Mouse (Mus musculus) liver, embryonic 12.5 days (tissue): Measurements from ENCODE around the gene Adap1. TPM values are rescaled to one million over a fixed set of nuclear protein-coding genes. Genes with fewer than 3 reads are reported as not detected.
"Not testable (repeated sequence)": the region's sequence is repeated elsewhere in the genome, so short reads cannot be mapped to it uniquely, and the experiment has no call there.

ENCODE experiments used
- ATAC-seq: fragments of 200-750 bp; cut with Nextera tagmentation; 2 replicates; pipeline ENCODE4 v1.8.0; 2017; ENCODE audit warnings: moderate number of reproducible peaks, mild to moderate bottlenecking, moderate library complexity
- H3K27ac ChIP-seq: fragments of 300-500 bp; sonication (generic); 2 replicates; pipeline ENCODE4 v1.5.1; 2016; ENCODE audit warnings: mild to moderate bottlenecking
- H3K27me3 ChIP-seq: fragments of 300-500 bp; sonication (generic); replicated peaks from 2 replicates; pipeline ENCODE4 v1.6.1; 2016; ENCODE audit warnings: mild to moderate bottlenecking, moderate library complexity
- H3K36me3 ChIP-seq: fragments of 300-500 bp; sonication (generic); 2 replicates; pipeline ENCODE4 v1.6.1; 2016; ENCODE audit warnings: mild to moderate bottlenecking, moderate library complexity
- H3K4me1 ChIP-seq: fragments of 300-500 bp; sonication (generic); 2 replicates; pipeline ENCODE4 v1.6.1; 2016
- H3K4me2 ChIP-seq: fragments of 300-500 bp; sonication (generic); 2 replicates; pipeline ENCODE4 v1.6.1; 2016; ENCODE audit warnings: mild to moderate bottlenecking, moderate library complexity
- H3K4me3 ChIP-seq: fragments of 300-500 bp; sonication (generic); 2 replicates; pipeline ENCODE4 v1.5.1; 2016; ENCODE audit warnings: mild to moderate bottlenecking, moderate library complexity
- H3K9ac ChIP-seq: fragments of 300-500 bp; sonication (generic); 2 replicates; pipeline ENCODE4 v1.6.1; 2016; ENCODE audit warnings: mild to moderate bottlenecking, moderate library complexity
- H3K9me3 ChIP-seq: fragments of 300-500 bp; sonication (generic); replicated peaks from 2 replicates; pipeline ENCODE4 v1.6.1; 2016; ENCODE audit warnings: mild to moderate bottlenecking, moderate library complexity
- WGBS: fragments of 180-500 bp; shearing (Covaris S2); methylation state at CpG from one replicate; pipeline ENCODE4 v1.1.7; 2016; ENCODE audit not compliant: insufficient replicate concordance; 5-methylcytosine and 5-hydroxymethylcytosine counted together
- polyA plus RNA-seq: library from polyadenylated mRNA; unstranded; fragments of >200 nt; fragmentation: Nextera tagmentation; extraction: Ambion mirVana; gene quantifications from 2 replicates; pipeline ENCODE4 v1.2.1, GENCODE M21; 2016

The Adap1 gene
- polyA plus RNA-seq, 1 experiment from 2014 or later = 7.3 TPM

- no peak overlapping the region for H3K27ac ChIP-seq
- WGBS = 47% methylated on average over 1 of the region's 1 CpGs
- ATAC-seq = no peak
- H3K9me3 ChIP-seq = no peaks in the 10 kb centered on the region
- no peak overlapping the region for H3K4me2 ChIP-seq
- peaks cover 27% of the 10 kb centered on the region for H3K27me3 ChIP-seq
- H3K36me3 ChIP-seq = peaks cover 8% of the 10 kb centered on the region
- H3K4me3 ChIP-seq = no peak overlapping the region
- no peak overlapping the region for H3K9ac ChIP-seq
- H3K4me1 ChIP-seq = peaks cover 58% of the 10 kb centered on the region
Measured at GRCm38 (mm10) chr5:139347225-139347624, 21.8 kb upstream of the Adap1 start.

DNA sequence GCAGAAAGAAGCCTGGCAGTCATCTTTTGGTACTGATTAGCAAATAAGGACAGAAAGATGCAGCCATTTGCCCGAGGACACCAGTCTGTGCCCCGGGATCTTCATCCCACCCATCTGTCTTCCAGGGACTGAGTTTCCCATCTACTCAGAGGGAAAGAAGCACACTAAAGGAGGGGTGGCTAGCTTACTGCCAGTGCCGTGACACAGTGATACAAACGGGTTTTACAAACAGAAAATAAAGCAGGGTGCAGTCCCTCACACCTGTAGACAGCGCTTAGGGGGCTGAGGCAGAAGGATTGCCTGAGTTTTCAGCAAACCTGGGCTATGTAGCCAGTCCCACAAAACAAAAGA lies 19.9 kb upstream of the Adap1 start:
- ATAC-seq = peak; percentile 20; the same call in 1 of the 2 replicates
- Histone ChIP-seq H3K9ac (peak overlapping the region; percentile 59), H3K27ac (peak overlapping the region; percentile 66), H3K27me3 (peaks cover 10% of the 10 kb centered on the region; the same call in 1 of the 2 replicates), H3K36me3 (peaks cover 25% of the 10 kb centered on the region), H3K4me1 (peaks cover 39% of the 10 kb centered on the region), H3K4me3 (peak overlapping the region; percentile 86), H3K4me2 (peak overlapping the region; percentile 96), H3K9me3 (no peaks in the 10 kb centered on the region)
- 9% methylated on average over 5 of the region's 5 CpGs for WGBS

DNA sequence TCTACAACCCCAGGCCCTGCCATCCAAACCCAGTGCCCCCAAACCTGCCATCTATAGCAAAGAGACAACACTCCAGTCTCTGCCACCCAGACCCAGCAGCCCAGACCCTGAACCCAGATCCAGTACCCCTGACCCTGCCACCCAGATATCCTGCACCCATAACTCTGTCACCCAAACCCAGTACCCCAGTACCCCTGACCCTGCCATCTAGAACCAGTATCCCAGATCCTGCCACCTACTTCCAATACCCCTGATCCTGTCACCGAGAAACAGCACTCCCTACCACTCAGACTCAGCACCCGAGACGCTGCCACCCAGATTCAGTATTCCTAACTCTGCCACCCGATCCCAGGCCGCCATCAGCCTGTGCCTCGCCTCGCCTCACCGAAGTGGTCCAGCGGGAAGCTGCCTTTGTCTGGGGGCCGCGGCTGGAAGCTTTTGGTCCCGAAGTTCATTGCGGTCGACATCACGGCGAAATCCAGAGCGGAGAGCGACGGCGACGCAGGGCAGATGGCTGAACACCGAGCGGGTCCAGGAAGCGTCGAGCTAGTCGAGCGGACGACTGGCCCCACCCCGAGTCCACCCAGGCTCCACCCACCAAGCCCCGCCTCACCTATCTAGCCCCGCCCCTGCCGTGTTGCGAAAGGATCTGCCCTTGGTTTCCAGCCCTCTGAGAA lies 19.4 kb upstream of the Adap1 start:
- H3K36me3 ChIP-seq = peaks cover 30% of the 10 kb centered on the region
- H3K27me3 ChIP-seq = 0 out of 2 replicates have a peak, but pooled peaks cover 10% of the 10 kb centered on the region
- peak overlapping the region; percentile 96 for H3K4me2 ChIP-seq
- H3K27ac ChIP-seq = peak overlapping the region; percentile 80
- peak overlapping the region; percentile 86 for H3K4me3 ChIP-seq
- whole genome bisulfite sequencing = under 1% methylated on average over 33 of the region's 33 CpGs
- no peaks in the 10 kb centered on the region for H3K9me3 ChIP-seq
- H3K9ac ChIP-seq = peak overlapping the region; percentile 91
- ATAC-seq = peak; percentile 88
- H3K4me1 ChIP-seq = peaks cover 34% of the 10 kb centered on the region

GRCm38 (mm10) chr5:139344021-139344686 lies 18.7 kb upstream of the Adap1 start:
- no peaks in the 10 kb centered on the region for H3K9me3 ChIP-seq
- peak overlapping the region; percentile 91 for H3K9ac ChIP-seq
- H3K36me3 ChIP-seq = peaks cover 37% of the 10 kb centered on the region
- 0 out of 2 replicates have a peak, but pooled peaks cover 8% of the 10 kb centered on the region for H3K27me3 ChIP-seq
- H3K4me3 ChIP-seq = peak overlapping the region; percentile 86
- 6% methylated on average over 12 of the region's 12 CpGs for WGBS
- H3K4me1 ChIP-seq = peaks cover 31% of the 10 kb centered on the region
- peak overlapping the region; percentile 96 for H3K4me2 ChIP-seq
- H3K27ac ChIP-seq = peak overlapping the region; percentile 80
- ATAC-seq = peak; percentile 75

- H3K4me1 ChIP-seq = peaks cover 14% of the 10 kb centered on the region
- no peak overlapping the region for H3K4me2 ChIP-seq
- H3K9me3 ChIP-seq = no peaks in the 10 kb centered on the region
- no peak for ATAC-seq
- peaks cover 79% of the 10 kb centered on the region for H3K36me3 ChIP-seq
- no peaks in the 10 kb centered on the region for H3K27me3 ChIP-seq
- WGBS = 80% methylated on average over 11 of the region's 11 CpGs
- H3K27ac ChIP-seq = no peak overlapping the region
- no peak overlapping the region for H3K4me3 ChIP-seq
- no peak overlapping the region for H3K9ac ChIP-seq
Measured at GRCm38 (mm10) chr5:139338891-139339290, 13.5 kb upstream of the Adap1 start.

DNA sequence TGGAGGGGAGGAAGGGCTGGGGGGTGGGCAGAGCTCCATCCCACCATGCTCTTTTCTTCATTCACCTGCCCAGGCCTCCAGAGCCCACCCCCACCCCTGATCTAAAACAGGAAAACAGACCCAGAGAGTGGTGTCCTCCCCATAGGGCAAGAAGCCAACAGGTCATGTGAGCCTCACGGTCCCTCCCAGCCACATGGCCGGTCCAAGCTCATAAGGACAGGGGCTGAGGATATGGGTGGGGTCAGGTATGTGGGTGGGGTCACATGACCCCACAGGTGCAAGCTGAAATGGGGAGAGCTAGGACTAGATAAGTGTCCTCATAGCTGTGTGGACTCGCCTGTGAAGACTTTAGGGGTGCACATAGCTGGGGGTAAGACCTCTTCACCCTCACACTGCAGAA lies 13.0 kb upstream of the Adap1 start:
- H3K4me1 ChIP-seq = peaks cover 9% of the 10 kb centered on the region
- peaks cover 79% of the 10 kb centered on the region for H3K36me3 ChIP-seq
- no peaks in the 10 kb centered on the region for H3K9me3 ChIP-seq
- no peak overlapping the region for H3K27ac ChIP-seq
- H3K27me3 ChIP-seq = no peaks in the 10 kb centered on the region
- H3K4me2 ChIP-seq = no peak overlapping the region
- no peak overlapping the region for H3K4me3 ChIP-seq
- no peak for ATAC-seq
- WGBS = 82% methylated on average over 3 of the region's 3 CpGs
- no peak overlapping the region for H3K9ac ChIP-seq

GRCm38 (mm10) chr5:139337826-139338370 lies 12.5 kb upstream of the Adap1 start:
- ATAC-seq = no peak
- Histone ChIP-seq H3K4me2 (no peak overlapping the region), H3K36me3 (peaks cover 78% of the 10 kb centered on the region), H3K27ac (no peak overlapping the region), H3K9ac (no peak overlapping the region), H3K9me3 (no peaks in the 10 kb centered on the region), H3K27me3 (no peaks in the 10 kb centered on the region), H3K4me1 (peaks cover 10% of the 10 kb centered on the region; the same call in 1 of the 2 replicates), H3K4me3 (no peak overlapping the region)
- 73% methylated on average over 13 of the region's 13 CpGs for WGBS

DNA sequence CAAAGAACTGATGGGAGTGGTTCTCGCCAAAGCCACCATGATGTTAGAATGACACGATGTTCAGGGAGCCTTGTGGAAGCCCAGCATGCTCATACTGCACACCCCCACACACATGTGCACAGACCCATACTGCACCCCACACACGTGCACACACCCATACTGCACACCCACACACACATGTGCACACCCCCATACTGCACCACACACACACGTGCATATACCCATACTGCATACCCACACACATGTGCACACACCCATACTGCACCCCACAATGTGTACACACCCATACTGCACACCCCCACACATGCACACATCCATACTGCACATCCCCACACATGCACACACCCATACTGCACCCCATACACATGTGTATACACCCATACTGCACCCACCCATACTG lies 10.2 kb upstream of the Adap1 start:
- Histone ChIP-seq H3K4me2 (no peak overlapping the region), H3K4me3 (no peak overlapping the region), H3K9ac (no peak overlapping the region), H3K27me3 (no peaks in the 10 kb centered on the region), H3K9me3 (no peaks in the 10 kb centered on the region), H3K27ac (no peak overlapping the region), H3K36me3 (peaks cover 57% of the 10 kb centered on the region), H3K4me1 (peaks cover 21% of the 10 kb centered on the region)
- ATAC-seq = 0 out of 2 replicates have a peak, but pooled peaks have one; percentile 10
- WGBS = 83% methylated on average over 4 of the region's 4 CpGs

- H3K27ac ChIP-seq, H3K9me3 ChIP-seq, ATAC-seq, H3K27me3 ChIP-seq, H3K4me3 ChIP-seq, H3K4me2 ChIP-seq, H3K9ac ChIP-seq: not testable (repeated sequence)
- Histone ChIP-seq H3K36me3 (peaks cover 45% of the 10 kb centered on the region), H3K4me1 (peaks cover 20% of the 10 kb centered on the region)
- WGBS = 81% methylated on average over 10 of the region's 10 CpGs
Measured at GRCm38 (mm10) chr5:139334394-139334793, 9.0 kb upstream of the Adap1 start.

GRCm38 (mm10) chr5:139333301-139334013 lies 8.0 kb upstream of the Adap1 start:
- Histone ChIP-seq H3K9ac (no peak overlapping the region), H3K27ac (no peak overlapping the region), H3K4me2 (no peak overlapping the region), H3K4me1 (peaks cover 16% of the 10 kb centered on the region), H3K4me3 (no peak overlapping the region), H3K9me3 (no peaks in the 10 kb centered on the region), H3K36me3 (peaks cover 35% of the 10 kb centered on the region), H3K27me3 (no peaks in the 10 kb centered on the region)
- WGBS = 83% methylated on average over 16 of the region's 16 CpGs
- ATAC-seq = no peak

DNA sequence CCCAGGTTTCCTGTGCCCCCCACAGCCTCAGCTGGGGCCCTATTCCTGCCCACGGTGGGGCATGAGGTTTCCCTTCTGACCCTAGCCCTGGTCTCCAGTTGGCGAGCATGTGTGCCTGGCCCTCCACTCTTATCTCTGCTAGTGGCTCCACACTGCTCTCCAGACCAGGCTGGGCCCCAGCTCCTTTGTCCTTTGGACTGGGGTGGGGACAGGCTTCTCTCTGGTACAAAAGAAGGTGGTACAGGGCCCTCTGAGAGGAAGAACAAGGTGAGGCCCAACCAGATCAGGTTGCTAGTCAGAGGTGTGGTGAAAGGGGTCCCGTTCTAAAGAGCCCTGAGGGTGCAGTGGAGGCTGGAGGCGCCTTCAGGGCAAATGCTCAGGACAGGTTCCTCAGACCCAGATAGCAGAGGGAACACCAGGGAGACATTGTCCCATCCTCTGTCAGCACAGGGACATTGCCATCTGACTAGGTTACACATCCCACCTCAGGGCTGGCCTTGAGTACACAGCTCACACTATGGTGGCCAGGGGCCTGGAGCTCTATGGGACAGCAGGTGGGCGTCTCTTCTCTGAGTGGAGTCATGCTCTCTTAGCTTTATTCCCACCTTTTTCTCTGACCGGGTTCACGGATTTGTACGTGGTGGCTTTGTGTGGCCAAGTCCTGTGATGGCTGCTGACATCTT lies 7.3 kb upstream of the Adap1 start:
- 66% methylated on average over 8 of the region's 8 CpGs for WGBS
- H3K4me2 ChIP-seq = no peak overlapping the region
- 0 out of 2 replicates have a peak, but pooled peaks have one; percentile 45 for ATAC-seq

More for the DNA sequence above, 7.3 kb upstream of the Adap1 start:
- no peak overlapping the region for H3K4me3 ChIP-seq
- H3K27me3 ChIP-seq = no peaks in the 10 kb centered on the region
- peaks cover 17% of the 10 kb centered on the region for H3K4me1 ChIP-seq
- peak overlapping the region; percentile 57 for H3K27ac ChIP-seq
- H3K36me3 ChIP-seq = peaks cover 28% of the 10 kb centered on the region
- no peaks in the 10 kb centered on the region for H3K9me3 ChIP-seq
- H3K9ac ChIP-seq = peak overlapping the region; percentile 3; the same call in 1 of the 2 replicates
